Mouse (Mus musculus) bone marrow macrophage, adult 2 months (primary cell): ENCODE data around the gene Zfp142.

Source experiments
- CTCF ChIP-seq: IDR thresholded peaks from 2 replicates; pipeline ENCODE4 v1.5.1; 2012; ENCODE audit warnings: low read depth, mild to moderate bottlenecking, low read length, moderate library complexity
- POLR2A ChIP-seq: IDR thresholded peaks from 2 replicates; pipeline ENCODE4 v1.6.1; 2012; ENCODE audit warnings: mild to moderate bottlenecking, low read depth, low read length, borderline replicate concordance

- no peak for TF ChIP-seq CTCF
- no peak for TF ChIP-seq POLR2A
Observed at GRCm38 (mm10) chr1:74626076-74626475, 38.0 kb upstream of the Zfp142 start.
